Mouse (Mus musculus): Measurements from ENCODE around the gene Nrg4. TPM values are rescaled to one million over a fixed set of nuclear protein-coding genes. Genes with fewer than 3 reads are reported as not detected.

The Nrg4 gene
- polyA plus RNA-seq, 1 experiment: 2.3 TPM

GRCm38 (mm10) chr9:55355270-55355834 lies 28.7 kb upstream of the Nrg4 start:
- Histone ChIP-seq H3K27me3 (ENCODE audit: control insufficient read depth, insufficient read depth, low read length) (no peaks in the 10 kb centered on the region), H3K27ac (ENCODE audit: insufficient read depth, low read length) (no peak overlapping the region), H3K4me1 (ENCODE audit: control insufficient read depth, insufficient read depth, low read length) (peaks cover 61% of the 10 kb centered on the region), H3K4me3 (replicated peaks; ENCODE audit: insufficient read depth, low read depth, low read length) (no peak overlapping the region)
- TF ChIP-seq CTCF (IDR thresholded peaks at IDR 0.05; ENCODE audit: borderline replicate concordance, insufficient read depth, low read depth, low read length): no peak
- no peak for TF ChIP-seq POLR2A (IDR thresholded peaks at IDR 0.05; ENCODE audit: borderline replicate concordance, insufficient read depth, low read length)
- no peak for DNase-seq
- WGBS: 51% methylated on average over 8 of the region's 8 CpGs

GRCm38 (mm10) chr9:55354686-55355085 lies 28.0 kb upstream of the Nrg4 start:
- Histone ChIP-seq H3K4me1 (ENCODE audit: control insufficient read depth, insufficient read depth, low read length) (peaks cover 58% of the 10 kb centered on the region), H3K27ac (ENCODE audit: insufficient read depth, low read length) (no peak overlapping the region), H3K4me3 (replicated peaks; ENCODE audit: insufficient read depth, low read depth, low read length) (no peak overlapping the region), H3K27me3 (ENCODE audit: control insufficient read depth, insufficient read depth, low read length) (no peaks in the 10 kb centered on the region)
- 57% methylated on average over 3 of the region's 3 CpGs for WGBS
- TF ChIP-seq CTCF (IDR thresholded peaks at IDR 0.05; ENCODE audit: borderline replicate concordance, insufficient read depth, low read depth, low read length) (no peak), POLR2A (IDR thresholded peaks at IDR 0.05; ENCODE audit: borderline replicate concordance, insufficient read depth, low read length) (no peak)
- no peak for DNase-seq

DNA sequence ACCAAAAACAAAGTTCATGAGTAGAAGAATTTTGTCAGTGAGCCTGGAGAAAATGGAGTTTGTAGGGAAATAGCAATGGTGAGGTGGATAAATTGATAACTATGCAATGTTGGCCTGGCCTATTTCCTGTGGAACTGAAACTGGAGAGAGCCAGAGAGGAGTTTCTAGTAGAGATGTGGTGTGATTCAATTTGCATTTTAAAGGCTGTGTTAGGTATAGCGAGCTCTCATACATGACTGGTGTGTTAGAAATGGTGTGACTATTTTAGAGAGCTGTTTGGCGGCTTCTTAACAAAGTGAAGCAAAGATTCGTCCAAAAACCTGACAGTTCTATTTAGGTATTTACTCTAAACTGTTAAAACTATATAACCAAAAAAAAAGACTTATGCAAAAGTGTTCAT lies 22.0 kb upstream of the Nrg4 start:
- Histone ChIP-seq H3K4me1 (ENCODE audit: control insufficient read depth, insufficient read depth, low read length) (peaks cover 62% of the 10 kb centered on the region), H3K4me3 (replicated peaks; ENCODE audit: insufficient read depth, low read depth, low read length) (no peak overlapping the region), H3K27me3 (ENCODE audit: control insufficient read depth, insufficient read depth, low read length) (no peaks in the 10 kb centered on the region), H3K27ac (ENCODE audit: insufficient read depth, low read length) (no peak overlapping the region)
- DNase-seq: no peak
- 87% methylated on average over 3 of the region's 3 CpGs for WGBS
- TF ChIP-seq CTCF (IDR thresholded peaks at IDR 0.05; ENCODE audit: borderline replicate concordance, insufficient read depth, low read depth, low read length) (no peak), POLR2A (IDR thresholded peaks at IDR 0.05; ENCODE audit: borderline replicate concordance, insufficient read depth, low read length) (no peak)

DNA sequence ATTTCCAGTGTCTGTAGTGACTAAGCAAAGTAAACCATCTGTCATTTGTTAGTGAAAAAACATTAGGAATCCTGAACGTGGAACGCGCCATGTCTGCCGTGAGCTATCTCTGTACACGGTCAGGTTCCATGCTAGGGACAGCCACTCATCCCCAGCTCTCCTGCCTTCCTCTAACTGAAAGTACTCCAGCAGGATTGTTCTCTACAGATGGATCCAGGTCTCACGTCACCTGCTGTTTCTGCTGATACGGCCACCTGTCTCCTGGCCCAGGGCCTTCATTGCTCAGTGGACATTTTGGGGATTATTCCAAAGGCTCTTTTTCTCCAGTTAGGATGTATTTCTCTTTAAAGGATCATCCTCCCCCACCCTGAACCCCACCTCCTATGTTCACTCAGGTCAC lies 18.7 kb upstream of the Nrg4 start:
- Histone ChIP-seq H3K4me3 (replicated peaks; ENCODE audit: insufficient read depth, low read depth, low read length) (no peak overlapping the region), H3K4me1 (ENCODE audit: control insufficient read depth, insufficient read depth, low read length) (peaks cover 51% of the 10 kb centered on the region), H3K27ac (ENCODE audit: insufficient read depth, low read length) (peak overlapping the region; percentile 75), H3K27me3 (ENCODE audit: control insufficient read depth, insufficient read depth, low read length) (no peaks in the 10 kb centered on the region)
- WGBS: 17% methylated on average over 7 of the region's 7 CpGs
- TF ChIP-seq CTCF (IDR thresholded peaks at IDR 0.05; ENCODE audit: borderline replicate concordance, insufficient read depth, low read depth, low read length) (no peak; the same call in 1 of the 2 replicates), POLR2A (IDR thresholded peaks at IDR 0.05; ENCODE audit: borderline replicate concordance, insufficient read depth, low read length) (peak; percentile 55; the same call in 1 of the 2 replicates)
- DNase-seq: peak; percentile 91 to 97

DNA sequence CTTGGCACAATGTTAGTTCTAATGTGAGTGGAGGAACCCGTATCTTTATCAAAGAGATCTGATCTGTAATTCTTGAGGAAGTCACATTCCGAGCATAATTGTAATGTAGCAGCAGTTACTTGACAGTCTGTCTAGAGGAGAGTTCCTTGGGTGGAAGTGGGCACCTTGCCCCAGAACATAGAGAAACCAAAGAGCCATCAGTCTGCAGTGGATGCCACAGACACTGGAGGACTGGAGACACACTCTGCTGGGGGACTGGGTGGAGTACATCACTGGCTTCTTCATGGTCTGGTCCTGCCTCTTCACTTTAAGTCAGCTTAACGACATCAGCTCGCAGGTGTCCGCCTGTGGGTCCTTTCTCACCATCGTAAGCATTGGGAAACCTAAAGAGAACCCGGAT lies 17.5 kb upstream of the Nrg4 start:
- Histone ChIP-seq H3K27me3 (ENCODE audit: control insufficient read depth, insufficient read depth, low read length) (no peaks in the 10 kb centered on the region), H3K4me1 (ENCODE audit: control insufficient read depth, insufficient read depth, low read length) (peaks cover 49% of the 10 kb centered on the region), H3K27ac (ENCODE audit: insufficient read depth, low read length) (peak overlapping the region; percentile 75), H3K4me3 (replicated peaks; ENCODE audit: insufficient read depth, low read depth, low read length) (no peak overlapping the region)
- WGBS: 70% methylated on average over 7 of the region's 7 CpGs
- TF ChIP-seq CTCF (IDR thresholded peaks at IDR 0.05; ENCODE audit: borderline replicate concordance, insufficient read depth, low read depth, low read length) (no peak), POLR2A (IDR thresholded peaks at IDR 0.05; ENCODE audit: borderline replicate concordance, insufficient read depth, low read length) (no peak)
- peak in 1 of 2 experiments; percentile 41 for DNase-seq

GRCm38 (mm10) chr9:55332949-55333348 lies 6.3 kb upstream of the Nrg4 start:
- WGBS: 6% methylated on average over 7 of the region's 7 CpGs
- no peaks in the 10 kb centered on the region for H3K27me3 ChIP-seq (ENCODE audit: control insufficient read depth, insufficient read depth, low read length)
- peaks cover 21% of the 10 kb centered on the region for H3K4me1 ChIP-seq (ENCODE audit: control insufficient read depth, insufficient read depth, low read length)
- H3K27ac ChIP-seq (ENCODE audit: insufficient read depth, low read length): peak overlapping the region; percentile 85
- H3K4me3 ChIP-seq (replicated peaks; ENCODE audit: insufficient read depth, low read depth, low read length): peak overlapping the region; percentile 41
- peak; percentile 82 to 87 for DNase-seq
- TF ChIP-seq CTCF (IDR thresholded peaks at IDR 0.05; ENCODE audit: borderline replicate concordance, insufficient read depth, low read depth, low read length): peak; percentile 35; the same call in 1 of the 2 replicates
- TF ChIP-seq POLR2A (IDR thresholded peaks at IDR 0.05; ENCODE audit: borderline replicate concordance, insufficient read depth, low read length): peak; percentile 30; the same call in 1 of the 2 replicates

- Histone ChIP-seq H3K4me3 (replicated peaks; ENCODE audit: insufficient read depth, low read depth, low read length) (peak overlapping the region; percentile 41), H3K4me1 (ENCODE audit: control insufficient read depth, insufficient read depth, low read length) (peaks cover 21% of the 10 kb centered on the region), H3K27me3 (ENCODE audit: control insufficient read depth, insufficient read depth, low read length) (no peaks in the 10 kb centered on the region), H3K27ac (ENCODE audit: insufficient read depth, low read length) (peak overlapping the region; percentile 85)
- no peak for TF ChIP-seq CTCF (IDR thresholded peaks at IDR 0.05; ENCODE audit: borderline replicate concordance, insufficient read depth, low read depth, low read length)
- TF ChIP-seq POLR2A (IDR thresholded peaks at IDR 0.05; ENCODE audit: borderline replicate concordance, insufficient read depth, low read length): no peak
- 12% methylated on average over 5 of the region's 5 CpGs for WGBS
- DNase-seq: peak; percentile 65 to 74
These were observed 5.8 kb upstream of the Nrg4 start for GRCm38 (mm10) chr9:55332476-55332875.

DNA sequence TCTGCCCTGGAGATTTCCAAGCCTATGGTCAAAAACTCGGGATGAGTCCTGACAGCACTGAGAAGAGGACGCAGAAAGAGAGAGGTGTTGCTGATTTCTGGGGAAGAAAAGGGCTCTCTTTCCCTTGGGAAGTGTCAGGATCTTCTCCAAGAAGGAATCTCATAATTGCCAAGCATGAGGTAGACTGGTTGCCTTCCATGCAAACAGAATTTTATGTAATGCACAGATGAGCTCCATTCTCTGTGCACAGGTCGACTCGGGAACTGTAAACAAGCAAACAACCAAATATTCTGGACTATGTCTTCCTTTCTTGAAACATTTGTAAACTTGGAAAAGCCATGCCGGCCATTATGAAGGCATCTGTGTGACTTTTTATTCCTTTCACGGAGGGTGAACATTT lies 2.8 kb upstream of the Nrg4 start:
- Histone ChIP-seq H3K27me3 (ENCODE audit: control insufficient read depth, insufficient read depth, low read length) (no peaks in the 10 kb centered on the region), H3K27ac (ENCODE audit: insufficient read depth, low read length) (peak overlapping the region; percentile 87), H3K4me1 (ENCODE audit: control insufficient read depth, insufficient read depth, low read length) (peaks cover 22% of the 10 kb centered on the region), H3K4me3 (replicated peaks; ENCODE audit: insufficient read depth, low read depth, low read length) (peak overlapping the region; percentile 91)
- DNase-seq: peak; percentile 50 to 67
- 18% methylated on average over 6 of the region's 6 CpGs for WGBS
- TF ChIP-seq POLR2A (IDR thresholded peaks at IDR 0.05; ENCODE audit: borderline replicate concordance, insufficient read depth, low read length): no peak
